Mouse (Mus musculus): Measurements from ENCODE around the gene Pi4k2a.
"Not testable (repeated sequence)": the region's sequence is repeated elsewhere in the genome, so short reads cannot be mapped to it uniquely, and the experiment has no call there.

Gene Pi4k2a

DNA sequence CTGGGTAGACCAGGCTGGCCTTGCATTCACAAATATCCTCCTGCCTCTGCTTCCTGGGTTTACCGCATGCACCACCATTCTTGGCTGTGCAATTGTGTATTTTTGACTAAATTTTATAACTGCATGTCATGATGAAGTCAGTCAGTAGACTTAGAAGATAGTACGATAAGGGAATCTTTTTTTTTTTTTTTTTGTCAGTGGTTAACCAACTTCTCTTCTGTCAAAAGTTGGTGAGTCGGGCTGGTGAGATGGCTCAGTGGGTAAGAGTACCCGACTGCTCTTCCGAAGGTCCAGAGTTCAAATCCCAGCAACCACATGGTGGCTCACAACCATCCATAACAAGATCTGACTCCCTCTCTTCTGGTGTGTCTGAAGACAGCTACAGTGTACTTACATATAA lies 8.7 kb upstream of the Pi4k2a start:
- not testable (repeated sequence) for DNase-seq

DNA sequence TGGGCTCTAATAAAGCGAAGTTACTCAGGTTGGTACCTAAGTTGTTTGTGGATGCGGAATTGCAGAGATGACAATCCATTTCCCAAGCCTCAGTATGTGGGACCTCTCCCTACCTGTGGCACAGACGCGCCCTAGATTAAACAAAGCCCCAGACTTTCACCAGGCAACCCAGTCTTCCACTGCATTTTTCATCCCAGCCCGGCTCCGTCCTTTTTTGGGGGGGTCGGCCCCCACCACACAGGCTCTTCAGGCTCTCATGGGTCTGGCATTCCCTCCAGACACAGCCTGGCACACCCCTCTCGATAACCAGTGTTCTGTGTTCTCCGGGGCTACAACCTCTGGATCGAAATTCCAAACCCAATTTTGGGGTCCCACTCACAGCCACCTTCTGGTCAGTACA lies 4.6 kb upstream of the Pi4k2a start:
- no peak for DNase-seq

DNA sequence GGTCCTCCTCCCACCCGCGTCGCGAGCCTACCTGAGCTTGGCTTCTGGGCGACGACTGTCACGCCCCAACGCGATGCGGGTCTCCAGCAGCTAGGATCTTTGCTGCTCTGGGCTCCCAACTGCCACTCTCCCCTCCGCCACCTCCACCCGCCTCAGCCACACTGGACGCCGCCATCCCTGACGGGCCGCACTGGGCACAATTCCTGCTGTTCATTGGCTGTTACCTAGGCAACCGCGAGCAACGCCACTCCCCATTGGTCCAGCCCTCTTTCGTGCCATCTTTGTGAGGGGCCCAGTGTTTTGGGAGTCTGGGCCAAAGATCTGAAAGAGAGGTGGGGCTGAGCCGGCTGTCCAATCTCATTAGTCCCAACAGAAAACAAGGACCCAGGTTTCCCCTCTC lies 4.1 kb upstream of the Pi4k2a start, which contains the start of gene Morn4:
Morn4 (minus strand) TSS at position 192 of the 400 bp plus-strand sequence.
- peak; percentile 94 for DNase-seq

DNA sequence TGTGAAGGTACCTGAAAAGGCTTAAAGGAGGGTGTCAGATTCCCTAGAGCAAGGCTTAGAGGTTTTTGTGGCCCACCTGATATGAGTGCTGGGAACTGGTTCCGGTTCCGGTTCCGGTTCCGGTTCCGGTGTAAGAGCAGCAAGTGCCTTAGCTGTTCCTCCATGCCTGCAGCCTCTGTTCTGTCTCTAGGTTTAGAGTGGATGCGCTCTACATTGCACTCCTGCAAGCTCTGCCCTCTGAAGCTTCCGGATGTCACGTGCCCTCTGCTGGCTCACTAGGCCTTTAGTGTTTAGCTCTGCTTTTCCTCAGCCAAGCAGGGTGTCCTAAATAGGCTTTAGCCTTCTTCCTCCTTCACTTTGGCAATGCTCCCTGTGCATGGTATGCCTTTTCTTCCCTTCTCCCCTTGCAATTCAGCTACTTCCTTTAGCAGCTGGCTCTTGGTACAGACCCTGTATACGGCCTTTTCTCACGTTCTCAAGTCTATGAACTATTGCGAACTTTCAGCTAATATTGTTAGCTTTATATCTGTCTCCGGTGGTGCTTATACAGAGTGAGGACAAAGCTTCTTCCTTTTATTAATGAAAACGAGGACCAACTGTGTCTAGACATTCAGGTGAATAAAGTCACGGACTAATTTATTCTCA lies 1.0 kb upstream of the Pi4k2a start:
- DNase-seq = peak; percentile 79

DNA sequence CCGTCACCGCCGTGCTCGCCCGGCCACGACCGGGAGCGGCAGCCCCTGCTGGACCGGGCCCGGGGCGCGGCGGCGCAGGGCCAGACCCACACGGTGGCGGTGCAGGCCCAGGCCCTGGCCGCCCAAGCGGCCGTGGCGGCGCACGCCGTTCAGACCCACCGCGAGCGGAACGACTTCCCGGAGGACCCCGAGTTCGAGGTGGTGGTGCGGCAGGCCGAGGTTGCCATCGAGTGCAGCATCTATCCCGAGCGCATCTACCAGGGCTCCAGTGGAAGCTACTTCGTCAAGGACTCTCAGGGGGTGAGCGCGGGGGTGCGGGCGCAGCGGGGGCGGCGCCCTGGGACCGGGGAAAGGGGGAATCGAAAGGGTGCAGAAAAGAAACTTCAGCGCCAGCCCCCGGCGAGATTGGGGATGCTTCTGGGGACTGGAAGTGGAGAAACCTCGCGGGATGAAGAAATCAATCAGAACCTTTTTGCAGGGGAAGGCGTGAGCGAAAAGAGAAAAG lies 419 bp downstream of the Pi4k2a start:
- peak; percentile 61 for DNase-seq

DNA sequence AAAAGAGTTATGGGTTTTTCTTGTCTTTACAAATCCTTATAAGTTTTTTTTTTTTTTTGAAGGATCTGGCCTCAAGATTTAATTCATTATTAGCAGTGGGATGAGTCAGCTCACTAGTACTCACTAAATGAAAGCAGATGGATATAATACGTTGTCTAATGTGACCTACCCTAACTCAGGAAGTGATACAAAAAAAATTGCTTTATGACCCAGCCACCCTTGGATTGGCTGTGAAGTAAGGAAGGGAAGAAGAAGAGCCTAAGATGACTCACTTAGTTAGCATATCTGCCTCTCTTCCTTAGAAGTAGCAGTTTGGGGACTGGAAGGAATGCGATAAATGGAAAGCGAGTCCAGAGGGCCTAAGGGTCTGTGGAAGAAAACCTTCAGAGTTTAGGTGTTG lies 9.1 kb downstream of the Pi4k2a start:
- DNase-seq = no peak

DNA sequence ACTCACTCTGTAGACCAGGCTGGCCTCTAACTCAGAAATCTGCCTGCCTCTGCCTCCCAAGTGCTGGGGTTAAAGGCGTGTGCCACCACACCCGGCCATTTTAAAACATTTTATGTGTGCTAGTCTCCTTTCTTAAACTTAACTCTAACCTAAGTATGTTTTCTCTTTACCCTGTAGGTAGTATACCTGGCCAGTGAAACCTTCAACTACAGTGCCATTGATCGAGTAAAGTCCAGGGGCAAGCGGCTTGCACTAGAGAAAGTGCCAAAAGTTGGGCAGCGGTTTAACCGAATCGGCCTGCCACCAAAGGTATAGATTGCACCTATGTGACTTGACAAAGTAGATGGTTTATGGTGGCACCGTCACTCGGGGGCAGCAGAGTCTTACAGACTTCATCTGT lies 14.4 kb downstream of the Pi4k2a start:
- no peak for DNase-seq

DNA sequence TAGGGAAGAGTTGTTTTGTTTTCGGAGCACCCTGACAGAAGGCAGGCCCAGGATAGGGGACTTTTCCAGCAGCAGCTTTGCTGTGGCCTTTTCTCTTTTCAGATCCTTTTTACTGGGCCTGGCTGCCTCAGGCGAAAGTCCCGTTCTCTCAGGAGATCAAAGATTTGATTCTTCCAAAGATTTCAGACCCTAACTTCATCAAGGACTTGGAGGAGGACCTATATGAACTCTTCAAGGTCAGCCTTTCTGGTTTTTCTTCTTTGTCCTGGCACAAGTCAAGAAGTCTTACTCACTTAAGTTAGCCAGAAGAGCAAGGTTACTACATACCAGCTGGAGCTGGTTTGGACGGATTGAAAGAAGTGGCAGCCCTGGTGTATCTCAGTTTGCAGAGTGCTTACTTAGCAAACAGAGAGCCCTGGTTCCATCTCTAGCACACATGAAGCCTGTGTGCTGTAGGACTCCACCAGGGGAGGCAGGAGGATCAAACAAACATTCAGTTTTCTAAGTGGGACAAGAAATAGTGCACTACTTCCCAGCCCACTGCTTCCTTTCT lies 25.6 kb downstream of the Pi4k2a start:
- DNase-seq = no peak

DNA sequence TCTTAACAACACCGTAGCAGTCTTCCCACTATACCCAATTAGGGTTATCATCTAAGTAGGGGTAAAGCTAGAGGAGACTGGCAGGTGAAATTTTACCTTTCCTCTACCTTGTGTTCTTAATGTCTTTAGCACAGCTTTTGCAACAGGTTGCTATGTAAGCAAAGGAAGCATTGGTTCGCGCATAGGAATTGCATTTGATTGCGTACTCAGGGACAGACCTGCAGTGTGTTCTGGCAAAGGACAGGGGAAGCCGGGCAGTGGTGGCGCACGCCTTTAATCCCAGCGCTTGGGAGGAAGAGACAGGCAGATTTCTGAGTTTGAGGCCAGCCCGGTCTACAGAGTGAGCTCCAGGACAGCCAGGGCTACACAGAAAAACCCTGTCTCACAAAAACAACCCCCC lies 27.9 kb downstream of the Pi4k2a start:
- DNase-seq = no peak

DNA sequence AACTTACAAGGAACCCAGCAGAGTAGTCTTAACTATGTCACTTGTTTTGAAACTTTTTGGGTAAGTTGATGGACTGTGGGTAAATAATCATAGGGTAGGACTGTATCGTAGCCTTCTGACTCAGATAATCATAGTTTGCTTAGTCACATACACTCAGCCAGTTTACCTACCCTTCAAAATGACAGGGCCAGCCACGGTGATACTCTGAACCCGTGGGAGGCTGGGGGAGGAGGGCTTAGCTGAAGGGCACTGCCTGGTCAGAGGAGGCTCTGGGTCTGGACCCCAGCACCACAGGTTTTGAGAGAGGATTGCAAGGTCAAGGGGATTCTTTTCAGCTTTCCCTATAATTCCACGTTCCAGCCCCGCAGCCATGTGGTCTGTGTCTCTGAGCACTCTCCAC lies 28.3 kb downstream of the Pi4k2a start:
- no peak for DNase-seq

DNA sequence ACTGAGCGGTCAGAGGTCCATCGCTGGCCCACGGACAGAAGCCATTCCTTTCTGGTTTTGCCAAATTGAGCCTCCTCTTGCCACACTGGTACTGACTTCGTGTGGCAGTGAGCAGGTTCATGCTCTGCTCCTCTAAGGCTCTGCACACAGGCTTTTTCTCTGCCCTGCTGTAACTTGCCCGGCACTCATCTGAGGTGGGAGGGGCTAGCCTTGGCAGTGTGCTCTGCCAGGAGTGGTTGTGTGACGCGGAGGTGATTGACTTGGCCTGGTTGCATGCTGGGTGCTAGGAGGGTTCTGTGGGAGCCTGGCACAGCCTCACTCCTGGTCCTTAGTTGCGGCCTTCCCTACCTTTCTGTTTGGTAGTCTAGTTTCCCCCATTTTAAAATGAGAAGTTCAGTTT lies 30.2 kb downstream of the Pi4k2a start:
- no peak for DNase-seq

DNA sequence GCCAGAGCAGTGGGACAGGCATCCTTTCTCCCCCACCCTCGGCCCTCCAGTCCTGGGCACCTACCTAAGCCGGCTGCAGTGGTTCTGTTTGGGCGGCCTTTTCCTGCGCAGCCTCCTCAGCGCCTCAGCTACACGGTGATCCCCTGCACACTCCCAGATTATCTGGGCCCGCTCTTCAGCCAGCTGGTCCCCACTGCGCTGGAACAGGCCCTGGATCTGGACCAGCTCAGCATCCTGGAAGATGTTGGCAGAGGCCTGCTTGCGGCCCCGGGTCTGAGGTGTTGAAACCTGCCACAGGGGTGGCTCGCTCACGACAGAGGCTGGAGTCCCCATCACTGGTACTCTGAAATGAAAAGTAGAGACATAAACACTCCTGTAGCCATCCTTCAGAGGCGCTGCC lies 34.4 kb downstream of the Pi4k2a start:
- no peak for DNase-seq

DNA sequence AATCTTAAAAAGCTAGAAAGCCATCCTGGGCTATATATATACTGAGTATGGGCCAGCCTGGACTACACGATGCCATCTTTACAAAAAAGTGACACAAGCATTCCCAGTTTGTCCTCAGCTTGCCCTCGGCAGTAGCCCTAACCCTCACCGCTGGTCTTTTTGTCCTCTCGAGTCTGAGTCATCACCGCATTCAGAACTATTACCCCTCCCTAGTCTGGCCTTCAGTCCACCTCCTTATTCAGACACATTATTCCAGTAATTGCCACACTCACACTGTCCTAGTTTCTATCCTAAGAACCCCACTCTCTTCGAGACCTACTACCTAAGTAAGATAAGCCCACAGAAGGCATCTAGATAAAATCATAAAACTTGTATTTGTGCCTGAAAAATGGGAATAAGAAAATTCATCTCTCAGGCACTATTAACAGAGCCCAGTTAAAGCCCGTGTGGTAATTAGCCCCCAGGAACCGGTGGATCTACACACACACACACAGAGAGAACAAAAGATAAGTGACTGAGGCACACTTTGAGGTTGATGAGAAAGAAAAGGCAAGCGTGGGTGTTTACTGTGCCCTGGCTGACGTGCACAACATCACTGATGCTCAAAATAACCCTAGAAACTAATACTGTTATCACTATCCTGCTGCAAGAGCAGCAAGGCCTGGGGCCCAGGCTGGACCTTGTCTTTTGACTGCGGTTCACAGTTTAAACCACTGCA lies 35.4 kb downstream of the Pi4k2a start:
- DNase-seq = no peak

DNA sequence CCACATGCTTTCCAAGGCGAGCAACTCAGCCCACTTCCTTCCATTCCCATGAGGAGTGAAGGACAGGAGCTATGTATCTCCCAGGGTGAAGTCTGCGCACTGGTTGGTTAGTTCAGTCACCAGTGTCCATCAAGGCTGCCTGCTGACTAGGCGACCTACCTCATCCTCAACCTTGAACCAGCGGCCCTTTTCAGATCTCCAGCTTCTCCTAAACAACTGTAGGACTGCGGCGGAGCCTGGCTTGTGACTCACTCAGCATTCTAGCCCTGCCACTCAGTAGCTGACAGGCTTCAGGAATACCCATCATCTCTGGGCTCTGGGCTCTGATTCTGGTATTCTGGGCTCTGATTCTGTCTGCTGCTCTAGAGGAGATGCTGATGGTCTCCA lies 35.9 kb downstream of the Pi4k2a start:
- DNase-seq = no peak

DNA sequence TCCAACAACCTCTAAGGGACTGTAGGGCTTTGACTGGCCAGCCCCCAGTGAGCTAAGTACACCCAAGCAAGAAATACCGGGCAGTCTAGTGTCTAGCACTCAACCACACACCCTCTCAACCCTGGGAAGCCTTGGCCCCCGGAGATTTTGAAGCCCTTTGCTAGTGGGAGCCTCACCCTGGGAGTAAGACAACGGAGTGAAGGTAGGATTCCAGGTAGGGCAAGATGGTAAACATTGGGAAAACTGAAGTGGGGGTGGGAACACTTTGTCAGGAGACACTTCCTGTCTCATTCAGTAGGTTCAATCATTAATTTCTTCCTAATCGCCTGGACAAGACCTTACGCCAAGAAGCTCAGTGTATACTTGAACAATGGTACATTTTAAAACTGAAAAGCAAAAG lies 36.8 kb downstream of the Pi4k2a start:
- no peak for DNase-seq

DNA sequence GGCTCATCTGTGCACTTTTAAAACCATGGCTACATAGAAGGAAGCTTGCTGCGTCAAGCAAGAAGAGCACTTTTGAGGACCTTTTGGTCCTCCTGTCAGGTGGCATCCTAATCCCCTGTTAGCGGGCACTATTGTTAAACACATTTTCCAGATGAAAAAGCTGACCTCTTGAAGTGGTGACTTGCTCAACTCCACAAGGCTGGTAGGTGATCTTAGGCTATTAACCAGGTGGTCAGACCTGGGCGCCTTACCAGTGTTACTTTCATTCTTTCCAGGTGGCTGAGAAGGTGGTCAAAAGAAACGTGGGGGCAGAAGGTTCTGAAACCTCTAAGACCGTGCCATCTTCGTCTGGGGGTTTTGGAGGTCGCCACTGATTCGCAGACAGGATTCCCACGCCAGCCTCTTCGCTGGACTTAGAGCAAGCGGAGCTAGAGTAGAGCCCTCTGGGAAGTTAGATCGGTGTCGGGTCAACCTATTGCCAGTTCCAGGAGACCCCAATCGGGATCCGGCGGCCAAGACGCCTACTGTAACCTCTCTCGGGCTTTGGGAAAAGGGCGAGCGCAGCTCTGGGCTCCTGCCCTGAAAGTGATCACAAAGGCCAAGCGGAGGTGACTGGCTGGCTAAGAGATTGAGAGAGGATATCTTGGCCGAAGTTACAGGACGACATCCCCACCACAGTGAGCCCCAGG lies 37.9 kb downstream of the Pi4k2a start:
- DNase-seq = no peak

DNA sequence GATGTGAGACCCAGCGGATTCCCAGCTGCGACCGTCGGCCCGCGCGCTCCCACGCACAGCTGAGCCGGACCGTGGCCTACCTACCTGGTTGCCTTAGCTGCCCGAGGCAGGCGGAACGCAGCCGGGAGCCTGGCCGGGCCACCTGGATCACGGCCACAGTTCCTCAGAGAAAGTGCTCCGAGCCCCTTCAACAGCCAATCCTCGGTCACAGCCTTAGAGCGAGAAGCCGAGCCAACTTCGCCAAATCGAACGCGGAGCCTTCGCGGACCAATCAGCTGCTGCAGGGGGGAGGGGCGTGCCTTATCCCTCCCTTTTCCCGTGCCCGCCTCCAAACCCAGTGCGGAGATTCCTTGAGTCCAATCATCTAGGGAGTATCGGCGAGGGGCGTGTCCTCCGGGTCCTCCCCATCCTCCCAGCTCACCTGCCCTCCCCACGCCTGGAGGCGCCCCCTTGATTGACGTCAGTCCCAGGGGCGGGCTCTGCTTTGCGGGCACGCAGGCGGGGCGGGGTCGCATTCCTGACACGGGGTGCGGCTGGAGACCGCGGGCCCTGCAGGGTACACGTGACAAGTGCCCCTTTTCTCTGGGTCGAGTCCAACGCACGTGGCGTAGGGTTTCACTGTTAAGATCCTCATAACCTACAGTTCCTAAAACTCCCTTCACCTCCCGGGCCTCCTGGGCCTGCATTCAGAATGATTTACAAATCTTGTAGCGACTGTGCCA lies 38.7 kb downstream of the Pi4k2a start, which contains the start of gene Avpi1:
Avpi1 (minus strand) TSS at position 273 of the 722 bp plus-strand sequence.
- DNase-seq = peak; percentile 99

DNA sequence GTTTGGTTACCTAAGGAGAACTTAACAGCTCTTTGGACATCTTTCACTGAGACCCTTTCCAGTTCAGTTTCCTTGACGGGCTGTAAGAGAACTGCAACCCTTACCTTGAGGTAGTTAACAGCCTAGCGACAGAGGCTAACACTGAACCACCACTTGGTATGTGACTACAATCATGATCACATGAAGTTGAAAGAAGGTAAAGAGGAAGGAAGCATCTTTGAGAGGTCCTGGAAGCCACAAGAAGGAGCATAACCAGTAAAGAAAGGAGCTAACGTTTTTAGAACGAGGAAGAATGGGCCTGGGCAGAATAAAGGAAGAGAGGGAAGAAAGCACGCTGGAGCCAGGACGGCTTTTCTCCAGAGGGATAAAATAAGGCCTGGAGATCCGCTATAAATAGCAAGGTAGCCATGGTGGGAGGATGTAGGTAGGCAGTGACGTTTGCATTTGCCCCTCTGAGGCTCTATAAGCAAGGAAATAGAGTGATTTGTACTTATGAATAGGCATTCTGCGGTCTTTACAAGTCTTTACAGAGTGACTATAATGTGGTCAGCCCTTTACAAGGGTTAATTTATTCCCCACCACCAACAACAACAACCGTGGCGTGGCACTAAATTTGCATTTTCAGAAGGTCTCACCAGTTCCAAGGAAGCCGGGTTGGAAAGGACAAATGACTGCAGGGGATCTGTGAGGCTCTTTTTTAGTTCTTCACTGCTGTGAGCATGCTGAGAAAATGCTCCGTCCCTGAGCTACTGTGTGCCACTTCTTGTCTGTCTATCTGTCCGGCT lies 39.4 kb downstream of the Pi4k2a start:
- DNase-seq = no peak

DNA sequence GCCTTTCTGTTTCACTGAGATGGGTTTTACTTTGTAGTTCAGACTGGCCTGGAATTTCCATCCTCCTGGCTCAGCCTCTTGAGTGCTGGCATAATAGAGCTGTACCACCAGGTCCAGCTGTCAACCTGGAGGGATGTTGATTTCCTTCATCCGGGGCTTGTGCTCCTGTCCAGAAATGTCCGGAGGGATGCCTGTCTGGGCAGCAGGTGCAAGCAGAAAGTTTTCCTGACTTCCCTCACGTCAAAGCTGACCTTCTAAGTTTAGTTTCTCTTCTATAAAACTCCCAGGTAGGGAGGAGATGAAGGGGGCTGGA lies 40.0 kb downstream of the Pi4k2a start:
- DNase-seq = no peak

DNA sequence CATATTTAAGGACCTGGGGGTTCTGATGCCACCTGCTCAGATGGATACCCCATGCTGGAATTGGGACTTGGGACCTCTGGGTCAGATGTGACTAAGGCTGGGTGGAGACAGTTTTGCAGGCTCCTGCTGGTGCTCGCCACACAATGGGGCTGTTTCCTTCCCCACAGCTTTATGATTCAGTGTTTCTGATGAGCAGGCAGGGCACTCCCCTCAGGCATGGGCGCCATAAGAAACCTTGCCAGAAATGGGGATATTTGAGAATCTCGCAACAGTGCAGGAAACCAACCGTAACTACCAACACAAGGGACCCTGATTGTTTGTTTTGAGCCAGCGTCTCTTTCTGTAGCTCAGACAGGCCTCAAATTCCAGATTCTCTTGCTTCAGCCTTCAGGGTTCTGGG lies 40.8 kb downstream of the Pi4k2a start:
- DNase-seq = peak; percentile 44

DNA sequence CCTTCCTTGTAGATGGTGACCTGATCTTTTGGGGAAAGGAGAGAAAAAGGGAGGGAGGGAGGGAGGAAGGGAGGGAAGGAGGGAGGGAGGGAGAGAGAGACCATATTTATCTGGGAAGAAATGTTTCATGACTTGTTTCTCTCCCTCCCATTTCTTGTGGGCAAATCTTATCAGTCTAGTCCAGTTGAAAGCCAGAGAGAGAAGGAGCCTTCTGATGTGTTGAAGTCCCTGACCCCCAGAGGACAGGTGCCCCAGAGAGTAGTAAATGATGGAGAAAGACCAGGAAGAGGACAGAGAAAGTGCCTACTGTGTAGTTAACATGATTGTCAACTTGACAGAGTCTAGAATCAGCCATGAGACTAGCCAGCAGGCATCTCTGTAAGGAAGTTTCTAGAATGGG lies 44.8 kb downstream of the Pi4k2a start:
- no peak for DNase-seq

DNA sequence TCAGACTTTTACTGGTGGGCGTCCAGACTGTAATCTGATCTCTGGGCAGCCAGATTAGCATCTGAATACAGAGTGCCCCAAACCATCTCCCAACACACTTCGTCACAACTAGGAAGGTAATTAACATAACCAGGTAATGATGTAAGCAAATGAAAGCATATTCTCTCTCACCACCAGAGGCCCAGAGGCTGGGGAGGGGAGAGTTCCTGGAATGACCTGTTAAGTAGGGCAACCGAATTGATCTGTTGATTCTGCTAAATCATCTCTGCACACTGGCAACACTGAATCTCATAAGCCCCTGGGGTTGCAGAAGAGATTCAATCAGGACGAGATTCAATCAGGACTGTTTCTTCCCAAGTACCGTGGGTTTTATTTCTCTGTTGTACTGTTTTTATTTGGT lies 45.9 kb downstream of the Pi4k2a start:
- no peak for DNase-seq

Measured in lung, postnatal 10 days (tissue).